Mouse (Mus musculus) ES-Bruce4 (cell line): Measurements from ENCODE around the gene Egflam. TPM values are rescaled to one million over a fixed set of nuclear protein-coding genes. Genes with fewer than 3 reads are reported as not detected.

Experiments
- H3K27ac ChIP-seq: 2 replicates; pipeline ENCODE4 v1.5.1; 2012; ENCODE audit warnings: low read length, inconsistent platforms; ENCODE audit not compliant: insufficient read depth
- H3K27me3 ChIP-seq: 2 replicates; pipeline ENCODE4 v1.6.1; 2012; ENCODE audit warnings: mild to moderate bottlenecking, low read length, inconsistent platforms; ENCODE audit not compliant: control insufficient read depth, poor library complexity, insufficient read depth, severe bottlenecking
- H3K36me3 ChIP-seq: 2 replicates; pipeline ENCODE4 v1.6.1; 2012; ENCODE audit warnings: inconsistent platforms, mild to moderate bottlenecking, low read length, moderate library complexity; ENCODE audit not compliant: control insufficient read depth, poor library complexity, insufficient read depth, severe bottlenecking
- H3K4me1 ChIP-seq: one replicate; pipeline ENCODE4 v1.8.1; 2011; ENCODE audit warnings: low read length; ENCODE audit not compliant: control insufficient read depth, insufficient read depth
- H3K4me3 ChIP-seq: 2 replicates; pipeline ENCODE4 v1.5.1; 2011; ENCODE audit warnings: low read depth, mild to moderate bottlenecking, low read length
- H3K9ac ChIP-seq: 2 replicates; pipeline ENCODE4 v1.6.1; 2012; ENCODE audit warnings: low read depth, mild to moderate bottlenecking, inconsistent platforms; ENCODE audit not compliant: poor library complexity, severe bottlenecking
- H3K9me3 ChIP-seq: replicated peaks from 2 replicates; pipeline ENCODE4 v1.6.1; 2012; ENCODE audit warnings: mild to moderate bottlenecking, low read length, inconsistent platforms; ENCODE audit not compliant: control insufficient read depth, poor library complexity, insufficient read depth, severe bottlenecking
- CTCF ChIP-seq: IDR thresholded peaks from one replicate; pipeline ENCODE4 v1.8.1; 2011; ENCODE audit warnings: low read depth, low read length
- EP300 ChIP-seq: IDR thresholded peaks from 2 replicates; pipeline ENCODE4 v1.6.1; 2011; ENCODE audit warnings: low read depth, low read length; ENCODE audit not compliant: insufficient read depth
- POLR2A ChIP-seq: IDR thresholded peaks from one replicate; pipeline ENCODE4 v1.8.1; 2011; ENCODE audit warnings: low read length; ENCODE audit not compliant: insufficient read depth
- polyA plus RNA-seq: library from polyadenylated mRNA; stranded (reverse); fragments of >200 nt; gene quantifications from 2 replicates; pipeline ENCODE4 v1.2.4, GENCODE M21; 2011; ENCODE audit warnings: low read depth; ENCODE audit not compliant: missing spikeins, insufficient read depth, insufficient read length

Egflam gene
- polyA plus RNA-seq, 1 experiment, result 1.8 TPM

DNA sequence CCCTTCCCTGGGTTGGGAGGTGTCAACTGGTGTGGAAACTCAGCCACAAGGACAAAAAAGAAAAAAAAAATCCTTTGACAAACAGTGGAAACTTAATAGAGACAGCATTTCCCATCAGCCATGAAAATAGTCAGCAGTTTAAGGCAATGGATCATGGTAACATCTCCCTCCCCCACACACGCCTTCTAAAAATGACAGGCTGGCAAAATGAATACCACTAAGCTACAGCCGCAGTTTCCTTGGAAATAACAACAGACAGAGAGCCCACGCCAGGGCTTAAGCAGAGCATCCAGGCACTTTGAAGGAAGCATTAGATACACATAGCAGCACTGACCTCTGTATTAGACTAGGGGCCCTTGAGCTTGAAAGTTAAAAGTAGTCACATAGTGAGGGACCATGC lies 157.2 kb downstream of the Egflam start:
- TF ChIP-seq POLR2A (no peak), CTCF (no peak), EP300 (no peak)
- no peaks in the 10 kb centered on the region for H3K36me3 ChIP-seq
- no peaks in the 10 kb centered on the region for H3K9me3 ChIP-seq

DNA sequence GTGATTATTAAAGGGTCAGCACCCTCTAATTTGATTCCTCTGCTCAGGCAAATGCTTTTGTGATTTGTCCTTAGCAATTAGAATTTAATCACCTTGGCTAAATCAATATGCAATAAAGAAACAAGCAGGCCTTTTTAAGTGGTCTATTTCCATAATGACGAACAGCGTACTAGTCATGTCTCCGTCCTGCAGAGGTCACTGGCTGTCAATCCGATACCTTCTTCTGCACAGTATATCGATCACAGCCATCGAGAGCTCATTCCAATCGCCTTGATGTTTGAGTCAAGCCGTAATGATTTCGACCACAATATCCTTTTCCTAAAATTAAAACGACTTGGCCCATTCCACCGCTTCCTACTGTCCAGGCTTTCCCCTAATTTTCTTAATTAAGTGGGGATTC lies 158.3 kb downstream of the Egflam start:
- H3K9me3 ChIP-seq, result no peaks in the 10 kb centered on the region
- no peaks in the 10 kb centered on the region for H3K27me3 ChIP-seq
- no peak overlapping the region for H3K9ac ChIP-seq
- H3K27ac ChIP-seq, result no peak overlapping the region
- no peak overlapping the region for H3K4me3 ChIP-seq
- H3K36me3 ChIP-seq, result no peaks in the 10 kb centered on the region
- no peaks in the 10 kb centered on the region for H3K4me1 ChIP-seq
- TF ChIP-seq EP300 (no peak), CTCF (no peak), POLR2A (no peak)

More for the DNA sequence above, 157.2 kb downstream of the Egflam start:
- no peaks in the 10 kb centered on the region for H3K4me1 ChIP-seq
- no peak overlapping the region for H3K9ac ChIP-seq
- no peak overlapping the region for H3K27ac ChIP-seq
- no peak overlapping the region for H3K4me3 ChIP-seq
- H3K27me3 ChIP-seq, result no peaks in the 10 kb centered on the region

DNA sequence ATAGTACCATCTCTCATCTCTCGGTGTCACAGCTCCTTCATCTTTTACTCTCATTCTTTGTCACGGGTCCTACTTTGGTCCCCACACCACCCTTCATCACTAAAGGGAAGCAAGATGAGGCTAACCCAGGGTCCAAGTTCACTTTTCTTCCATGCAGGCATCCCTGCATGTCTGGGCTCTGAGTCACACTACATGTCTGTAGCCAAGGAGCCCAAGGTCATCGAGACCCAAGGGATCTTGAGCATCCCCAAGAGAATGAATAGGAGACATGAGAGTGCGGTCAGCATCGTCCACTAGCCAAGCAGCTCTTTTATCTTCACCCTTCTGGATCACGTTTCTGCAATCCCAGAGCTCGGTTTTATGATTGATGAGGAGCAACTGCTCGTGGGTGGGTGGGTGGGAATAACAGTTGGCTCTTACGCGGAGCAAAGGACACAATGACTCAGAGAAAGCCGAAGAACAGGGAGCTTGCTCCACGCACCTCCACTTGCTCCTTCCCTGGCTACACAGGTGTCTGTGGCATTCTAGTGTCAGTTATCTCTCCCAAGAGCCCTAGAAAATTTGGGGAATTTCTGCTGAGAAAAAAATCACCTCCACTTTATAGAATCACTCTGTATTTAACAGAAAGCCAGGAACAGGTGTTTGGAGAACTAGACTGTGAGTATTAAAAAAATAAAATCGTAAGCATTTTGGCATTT lies 164.7 kb downstream of the Egflam start:
- Histone ChIP-seq H3K27ac (no peak overlapping the region), H3K36me3 (no peaks in the 10 kb centered on the region), H3K4me1 (no peaks in the 10 kb centered on the region), H3K9ac (no peak overlapping the region), H3K4me3 (no peak overlapping the region), H3K9me3 (no peaks in the 10 kb centered on the region), H3K27me3 (no peaks in the 10 kb centered on the region)
- TF ChIP-seq EP300 (no peak), POLR2A (no peak), CTCF (no peak)

DNA sequence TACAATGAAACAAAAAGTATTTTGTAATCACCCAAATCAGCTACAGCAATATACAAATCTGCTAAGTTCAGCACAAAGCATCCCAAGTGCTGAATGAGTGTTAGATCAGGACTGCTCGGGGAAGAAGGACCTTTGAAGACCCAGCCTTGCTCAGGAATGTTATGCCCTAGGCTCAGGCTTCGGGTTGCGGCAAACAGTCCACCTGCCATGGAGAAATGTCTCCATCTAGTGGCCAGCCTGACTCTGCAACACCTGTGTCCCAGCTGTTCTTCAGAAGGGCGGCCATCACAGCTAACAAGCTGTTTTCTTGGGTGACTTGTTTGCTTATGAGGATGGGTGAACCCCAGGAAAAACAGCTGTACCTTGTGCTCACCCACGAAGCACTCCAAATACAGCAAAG lies 172.0 kb downstream of the Egflam start:
- Histone ChIP-seq H3K4me3 (no peak overlapping the region), H3K27ac (no peak overlapping the region), H3K9me3 (no peaks in the 10 kb centered on the region), H3K9ac (no peak overlapping the region), H3K36me3 (no peaks in the 10 kb centered on the region), H3K27me3 (no peaks in the 10 kb centered on the region), H3K4me1 (no peaks in the 10 kb centered on the region)
- TF ChIP-seq EP300 (peak; percentile 74; the same call in 1 of the 2 replicates), POLR2A (no peak), CTCF (peak; percentile 99)

DNA sequence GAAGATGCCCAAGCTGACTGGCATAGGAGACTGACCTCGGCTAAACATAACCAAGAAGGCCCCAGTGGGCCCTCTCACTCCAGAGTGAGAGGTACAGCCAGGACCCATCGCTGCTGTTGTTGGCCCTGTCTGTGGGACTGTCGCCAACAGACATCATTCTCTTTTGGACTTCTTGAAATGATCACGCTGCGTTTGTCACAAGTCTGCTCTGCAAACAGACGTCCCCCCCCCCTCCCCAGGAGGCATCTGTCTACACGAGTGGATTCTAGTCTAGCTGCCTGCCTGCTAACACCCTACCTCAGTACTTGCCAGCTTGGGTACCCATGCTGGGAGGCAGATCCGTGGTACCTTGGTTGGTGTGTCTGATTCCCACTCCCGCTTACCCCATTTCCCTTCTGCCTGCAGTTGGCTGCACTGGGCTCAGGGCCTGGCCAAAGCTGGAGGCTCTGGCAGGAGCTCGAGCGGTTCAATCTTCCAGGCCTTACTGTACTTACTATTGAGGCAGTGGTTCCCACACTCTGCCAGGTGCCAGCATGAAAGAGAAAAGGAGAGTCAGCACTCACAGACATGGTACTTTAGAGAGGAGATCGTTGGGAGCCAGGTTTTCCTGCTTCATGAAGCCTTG lies 173.9 kb downstream of the Egflam start:
- no peaks in the 10 kb centered on the region for H3K36me3 ChIP-seq
- no peaks in the 10 kb centered on the region for H3K9me3 ChIP-seq
- TF ChIP-seq CTCF (no peak), POLR2A (no peak), EP300 (no peak)
- H3K9ac ChIP-seq, result no peak overlapping the region
- H3K27me3 ChIP-seq, result no peaks in the 10 kb centered on the region
- H3K27ac ChIP-seq, result no peak overlapping the region
- H3K4me3 ChIP-seq, result no peak overlapping the region
- H3K4me1 ChIP-seq, result no peaks in the 10 kb centered on the region

DNA sequence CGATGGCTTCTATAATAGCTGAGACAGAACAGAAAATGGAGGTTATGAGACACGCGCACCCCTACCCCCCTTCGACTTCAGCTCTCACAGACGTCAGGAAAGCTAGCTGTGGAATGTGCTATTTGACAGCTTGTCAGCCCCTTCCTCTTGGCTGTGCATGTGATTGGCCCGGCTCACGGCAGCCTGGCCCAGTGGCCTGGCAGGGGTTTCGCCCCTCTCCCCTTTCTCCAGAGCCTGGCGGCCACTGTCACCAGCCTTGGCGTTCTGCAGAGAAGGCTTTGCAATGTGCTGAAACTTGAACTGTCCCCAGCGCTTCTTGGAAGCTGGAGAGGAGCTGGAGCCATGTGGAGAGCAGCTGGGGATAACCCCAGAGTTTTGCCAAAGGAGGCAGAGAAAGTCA lies 175.4 kb downstream of the Egflam start:
- TF ChIP-seq POLR2A, result no peak
- Histone ChIP-seq H3K4me1 (no peaks in the 10 kb centered on the region), H3K9me3 (no peaks in the 10 kb centered on the region), H3K4me3 (no peak overlapping the region), H3K36me3 (no peaks in the 10 kb centered on the region), H3K27me3 (no peaks in the 10 kb centered on the region), H3K27ac (no peak overlapping the region), H3K9ac (no peak overlapping the region)
